In genomic region chr8:117053135-117054079, GRCm38 (mm10) we compare ENCODE assay signal across 9 mouse cellular contexts. TPM values are rescaled to one million over a fixed set of nuclear protein-coding genes. Genes with fewer than 3 reads are reported as not detected.
DNase-seq lines count a peak whose midpoint lies in the region; ATAC-seq and TF ChIP-seq lines count a peak whose summit lies in the region.
"Had no signal": no experiment of that assay in that cellular context is flagged by ENCODE, and none has a peak within 500 bp of the region (broad histone marks: within the 10 kb centered on the region; RNA-seq: fewer than 3 reads in every experiment).

No protein-coding gene starts in this region.

- no peak overlapping the region for H3K27ac ChIP-seq in kidney, embryonic 15.5 days
- no peak overlapping the region for H3K27ac ChIP-seq in liver, embryonic 13.5 days
- H3K27ac ChIP-seq in neural tube, embryonic 15.5 days (replicated peaks) = no peak overlapping the region

- TF ChIP-seq CTCF in E14TG2a.4 (conservative IDR thresholded peaks at IDR 0.05; ENCODE audit: low read length) = peak; percentile 44; the same call in 1 of the 2 replicates

- H3K9me3 ChIP-seq in kidney, embryonic 15.5 days (replicated peaks) = no peaks in the 10 kb centered on the region
- H3K9me3 ChIP-seq in E14TG2a.4 (ENCODE audit: low read length) = no peaks in the 10 kb centered on the region
- H3K9me3 ChIP-seq in liver, embryonic 13.5 days (replicated peaks) = no peaks in the 10 kb centered on the region
- no peaks in the 10 kb centered on the region for H3K9me3 ChIP-seq in neural tube, embryonic 15.5 days (replicated peaks)

- H3K4me3 ChIP-seq in kidney, embryonic 15.5 days (replicated peaks) = no peak overlapping the region
- H3K4me3 ChIP-seq in E14TG2a.4 (replicated peaks; ENCODE audit: low read length) = no peak overlapping the region
- no peak overlapping the region for H3K4me3 ChIP-seq in liver, embryonic 13.5 days (replicated peaks)
- H3K4me3 ChIP-seq in neural tube, embryonic 15.5 days (replicated peaks) = no peak overlapping the region

- peak; percentile 21 for DNase-seq in kidney, adult 9 months
- peak; percentile 76 for DNase-seq in adrenal gland, postnatal 25 days
- peak; percentile 26 for DNase-seq in liver, embryonic 13.5 days
- DNase-seq in thymus, postnatal 36 days = peak; percentile 66 to 67
- DNase-seq in cerebellum, adult 11 months = no peak

- H3K4me1 ChIP-seq in kidney, embryonic 15.5 days = peaks cover 11% of the 10 kb centered on the region; the same call in 1 of the 2 replicates
- no peaks in the 10 kb centered on the region; the same call in 1 of the 2 replicates for H3K4me1 ChIP-seq in E14TG2a.4 (replicated peaks; ENCODE audit: low read depth, low read length)
- H3K4me1 ChIP-seq in liver, embryonic 13.5 days (replicated peaks) = peaks cover 9% of the 10 kb centered on the region
- H3K4me1 ChIP-seq in neural tube, embryonic 15.5 days = no peaks in the 10 kb centered on the region

- no peak overlapping the region for H3K9ac ChIP-seq in kidney, embryonic 15.5 days
- H3K9ac ChIP-seq in liver, embryonic 13.5 days = no peak overlapping the region
- no peak overlapping the region for H3K9ac ChIP-seq in neural tube, embryonic 15.5 days (replicated peaks)

- no peaks in the 10 kb centered on the region for H3K36me3 ChIP-seq in kidney, embryonic 15.5 days
- H3K36me3 ChIP-seq in E14TG2a.4 (ENCODE audit: insufficient read depth, low read length) = no peaks in the 10 kb centered on the region
- H3K36me3 ChIP-seq in liver, embryonic 13.5 days = no peaks in the 10 kb centered on the region
- H3K36me3 ChIP-seq in neural tube, embryonic 15.5 days = no peaks in the 10 kb centered on the region

- 71% methylated on average over 12 of the region's 12 CpGs for WGBS in kidney, embryonic 15.5 days
- WGBS in liver, embryonic 13.5 days (ENCODE audit: insufficient replicate concordance) = 45% methylated on average over 12 of the region's 12 CpGs
- WGBS in neural tube, embryonic 15.5 days = 74% methylated on average over 12 of the region's 12 CpGs

- no peaks in the 10 kb centered on the region for H3K27me3 ChIP-seq in kidney, embryonic 15.5 days
- peaks cover 36% of the 10 kb centered on the region for H3K27me3 ChIP-seq in E14TG2a.4 (ENCODE audit: insufficient read depth, low read length)
- H3K27me3 ChIP-seq in liver, embryonic 13.5 days = no peaks in the 10 kb centered on the region
- H3K27me3 ChIP-seq in neural tube, embryonic 15.5 days (replicated peaks) = no peaks in the 10 kb centered on the region

- ATAC-seq in kidney, embryonic 15.5 days (replicated peaks; ENCODE audit: low FRiP score) = no peak
- ATAC-seq in liver, embryonic 13.5 days (ENCODE audit: low read depth) = no peak
- ATAC-seq in neural tube, embryonic 15.5 days (ENCODE audit: low FRiP score) = no peak

- no peak overlapping the region for H3K4me2 ChIP-seq in kidney, embryonic 15.5 days
- H3K4me2 ChIP-seq in liver, embryonic 13.5 days = no peak overlapping the region
- no peak overlapping the region for H3K4me2 ChIP-seq in neural tube, embryonic 15.5 days

RNA-seq across cellular contexts. Expression of gene Pkd1l2, which starts 28.8 kb away (rescaled TPM):
- polyA plus RNA-seq in kidney, embryonic 15.5 days (2015; fragmentation: Nextera tagmentation; extraction: Ambion mirVana) = 0.05 and 0.10 TPM in 2 replicates
- 2.2 and 3.5 TPM in 2 replicates for total RNA-seq in adrenal gland, postnatal 25 days (2021)
- polyA plus RNA-seq in liver, embryonic 13.5 days (2015; fragmentation: Nextera tagmentation; extraction: Ambion mirVana) = 0.03 TPM in 1 of 2 replicates, not detected in the other
- polyA plus RNA-seq in neural tube, embryonic 15.5 days (2015; fragmentation: Nextera tagmentation; extraction: Ambion mirVana) = 0.10 and 0.19 TPM in 2 replicates
- total RNA-seq: left cerebral cortex, postnatal 10 days had no signal

RNA-seq across cellular contexts. Expression of gene Bco1, which starts 42.2 kb away (rescaled TPM):
- polyA plus RNA-seq in kidney, embryonic 15.5 days (2015; fragmentation: Nextera tagmentation; extraction: Ambion mirVana) = 0.33 and 0.36 TPM in 2 replicates
- 0.55 TPM in 1 of 2 replicates, not detected in the other for total RNA-seq in adrenal gland, postnatal 25 days (2021)
- 8.1 and 9.2 TPM in 2 replicates for polyA plus RNA-seq in liver, embryonic 13.5 days (2015; fragmentation: Nextera tagmentation; extraction: Ambion mirVana)
- polyA plus RNA-seq in neural tube, embryonic 15.5 days (2015; fragmentation: Nextera tagmentation; extraction: Ambion mirVana) = 0.14 and 0.40 TPM in 2 replicates
- total RNA-seq: left cerebral cortex, postnatal 10 days had no signal
